Mouse (Mus musculus): ENCODE results near the gene Zfp362. TPM values are rescaled to one million over a fixed set of nuclear protein-coding genes. Genes with fewer than 3 reads are reported as not detected.

Gene Zfp362
- total RNA-seq (2021) = 10 to 100 TPM; 23.7 to 29.8 TPM

DNA sequence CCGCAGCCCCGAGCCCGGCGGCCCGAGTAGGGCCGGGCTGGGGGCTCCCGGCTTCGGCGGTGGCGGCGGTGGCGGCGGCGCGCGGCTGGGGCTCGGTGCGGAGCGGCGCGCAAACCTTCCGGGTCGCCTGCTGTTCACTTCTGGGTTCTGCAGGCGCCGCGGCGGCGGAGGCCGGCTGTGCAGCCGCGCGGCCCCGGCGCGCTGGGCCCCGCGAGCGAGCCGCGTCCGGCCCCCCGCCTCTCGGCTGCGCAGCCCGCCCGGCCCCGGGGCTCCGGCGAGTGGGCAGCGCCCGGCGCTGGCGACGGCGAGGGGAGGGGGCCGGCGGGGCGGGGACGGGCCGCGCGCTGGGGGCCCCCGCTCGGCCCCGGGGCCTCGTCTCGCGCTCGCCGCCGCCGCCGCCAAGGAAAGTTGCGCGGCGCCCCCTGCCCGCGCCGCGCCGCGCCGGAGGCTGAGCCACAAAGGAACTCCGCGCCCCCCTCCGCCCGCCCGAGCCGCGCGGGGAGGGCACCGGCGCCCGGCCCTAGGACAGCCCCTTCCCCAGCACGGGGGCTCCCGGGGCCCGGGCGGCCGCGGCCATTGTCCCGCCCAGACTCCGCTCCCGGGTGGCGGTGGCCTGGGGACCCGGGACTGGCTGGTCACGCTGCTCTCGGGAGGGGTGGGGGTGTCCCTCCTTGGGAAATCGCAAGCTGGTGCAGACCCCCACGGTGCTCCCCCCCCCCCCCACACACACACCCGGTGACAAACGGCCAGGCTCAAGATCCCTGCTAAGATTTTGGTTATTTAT, at the start of gene Zfp362:
TSS of gene Zfp362 (minus strand) at position 3 of the 784 bp plus-strand sequence.
- peak; percentile 44 to 45 for DNase-seq

- no peak for DNase-seq
Measured at GRCm38 (mm10) chr4:128855613-128856040, 49.8 kb upstream of the Zfp362 start.

- DNase-seq = no peak
Measured at GRCm38 (mm10) chr4:128853117-128853516, 47.3 kb upstream of the Zfp362 start.

- no peak for DNase-seq
Measured at GRCm38 (mm10) chr4:128852266-128852887, 46.5 kb upstream of the Zfp362 start.

- no peak for DNase-seq
Measured at GRCm38 (mm10) chr4:128849686-128850085, 43.8 kb upstream of the Zfp362 start.

DNA sequence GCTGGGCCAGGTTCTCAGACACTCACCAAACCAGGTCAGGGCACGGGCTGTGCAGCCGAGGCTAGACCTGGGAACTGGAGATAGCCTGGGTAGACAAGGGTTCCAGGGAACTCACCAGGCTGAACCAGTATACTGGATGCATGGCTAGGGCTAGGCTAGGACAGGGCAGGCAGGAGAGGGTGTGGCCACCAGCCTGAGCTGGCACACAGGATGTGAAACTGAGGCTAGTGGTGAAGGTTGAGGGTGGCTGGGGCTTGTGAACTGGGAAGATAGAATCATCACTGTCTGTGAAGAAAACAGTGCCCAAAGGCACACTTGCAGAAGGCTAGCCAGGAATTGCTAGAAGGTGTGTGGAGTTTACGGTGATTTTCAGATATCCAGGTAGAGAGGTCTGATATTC, 43.1 kb upstream of the Zfp362 start:
- DNase-seq = no peak

DNA sequence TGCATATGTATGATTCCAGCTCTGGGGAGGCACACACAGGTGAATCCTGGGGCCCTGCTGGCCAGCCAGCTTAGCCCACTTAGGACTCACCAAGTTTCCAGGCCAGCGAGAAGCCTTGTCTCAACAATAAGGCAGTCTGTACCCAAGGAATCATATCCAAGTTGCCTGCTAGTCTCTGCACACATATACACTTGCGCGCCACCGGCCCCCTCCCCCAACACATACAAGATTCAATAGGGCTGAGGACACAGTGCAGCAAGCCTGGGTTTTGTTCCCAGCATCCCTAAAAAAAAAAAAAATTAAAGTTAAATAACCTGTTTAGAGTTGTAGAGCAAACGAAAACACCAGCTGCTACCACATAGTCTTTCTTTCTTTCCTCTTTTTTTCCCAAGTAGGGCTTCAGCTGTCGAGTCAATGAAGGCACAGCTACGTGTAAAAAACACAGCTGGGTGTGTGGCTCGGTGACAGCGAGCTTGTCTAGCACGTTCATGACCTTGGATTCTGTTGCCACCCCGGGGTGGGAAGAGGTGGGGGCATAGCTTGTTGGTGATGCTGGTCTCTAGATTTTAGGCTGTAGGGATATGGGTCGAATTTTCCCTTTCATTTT, 39.6 kb upstream of the Zfp362 start:
- no peak for DNase-seq

- no peak for DNase-seq
Measured at GRCm38 (mm10) chr4:128844566-128844965, 38.7 kb upstream of the Zfp362 start.

DNA sequence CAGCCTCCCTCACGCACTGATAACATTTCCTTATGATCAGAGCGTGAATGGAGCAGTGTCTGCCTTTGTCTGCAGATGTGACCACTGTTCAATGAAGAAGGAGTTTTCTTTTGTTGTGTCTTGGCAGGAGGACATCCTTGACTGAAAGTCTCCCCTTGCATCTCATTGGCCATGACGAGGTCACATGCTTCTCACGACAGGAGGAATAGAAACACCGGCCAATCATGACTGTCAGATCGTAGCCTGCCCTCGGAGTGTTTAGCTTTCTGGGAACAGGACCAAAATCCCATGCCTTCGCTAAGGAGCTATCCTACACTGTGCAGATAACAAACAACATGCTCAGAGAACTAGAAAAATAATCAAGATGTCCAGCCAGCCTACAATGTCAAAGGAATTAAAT, 35.4 kb upstream of the Zfp362 start:
- DNase-seq = no peak

GRCm38 (mm10) chr4:128839811-128840738, 34.2 kb upstream of the Zfp362 start:
- no peak for DNase-seq

GRCm38 (mm10) chr4:128838202-128838601, 32.4 kb upstream of the Zfp362 start:
- no peak for DNase-seq

DNA sequence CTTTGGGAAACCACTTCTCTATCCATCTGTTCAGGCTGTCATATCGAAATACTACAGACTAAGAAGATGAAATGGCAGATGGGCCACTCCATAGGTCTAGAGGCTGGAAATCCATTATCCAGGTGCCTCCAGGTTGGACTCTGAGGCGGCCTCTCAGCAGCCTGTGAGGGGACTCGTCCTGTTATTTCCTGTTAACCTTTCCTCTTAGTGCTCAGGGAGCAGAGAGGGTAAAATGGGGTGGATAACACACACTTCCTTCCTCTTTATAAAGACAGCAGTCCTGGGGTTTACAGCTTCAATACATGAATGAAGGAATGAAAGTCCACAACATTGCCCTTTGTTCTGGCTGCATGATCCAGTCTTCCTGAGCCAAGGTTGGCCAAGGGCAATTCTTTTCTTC, 18.3 kb upstream of the Zfp362 start:
- no peak for DNase-seq

GRCm38 (mm10) chr4:128820568-128820967, 14.7 kb upstream of the Zfp362 start:
- no peak for DNase-seq

- no peak for DNase-seq
Measured at GRCm38 (mm10) chr4:128817011-128817410, 11.2 kb upstream of the Zfp362 start.

DNA sequence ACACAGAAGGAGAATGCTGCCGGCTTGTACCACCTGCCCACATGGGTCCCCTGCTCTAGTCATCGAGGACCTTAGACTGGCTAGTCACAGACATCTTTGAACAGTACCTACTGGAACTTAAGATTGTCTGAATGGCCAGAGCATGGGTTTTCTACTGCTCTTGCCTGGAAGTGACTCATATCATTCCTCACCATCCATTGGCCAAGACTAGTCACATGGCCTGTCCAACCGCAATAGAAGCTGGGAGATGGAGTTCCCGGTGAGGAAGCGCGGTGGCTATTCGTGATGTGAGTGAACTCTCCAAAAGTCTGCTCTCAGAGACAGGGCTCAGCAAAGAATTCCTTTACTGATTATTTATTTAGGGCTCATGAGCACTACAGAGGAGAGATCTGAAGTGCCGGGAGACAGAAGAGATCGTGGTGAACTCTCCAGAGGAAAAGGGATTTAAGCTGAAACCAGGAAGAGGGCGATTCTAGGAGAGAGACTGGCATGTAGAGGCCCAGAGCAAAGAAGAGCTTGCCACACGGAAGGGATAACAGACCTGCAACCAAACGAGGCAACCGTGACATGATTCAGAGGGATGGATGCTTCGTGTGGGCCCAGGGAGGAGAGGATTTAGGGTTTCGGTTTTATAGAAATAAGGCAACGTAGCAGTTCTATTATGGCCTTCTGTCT, 5.7 kb upstream of the Zfp362 start:
- peak; percentile 80 to 84 for DNase-seq

- no peak for DNase-seq
Measured at GRCm38 (mm10) chr4:128806827-128807179, 958 bp upstream of the Zfp362 start.

GRCm38 (mm10) chr4:128805150-128806042, 449 bp downstream of the Zfp362 start:
- DNase-seq = peak; percentile 43

DNA sequence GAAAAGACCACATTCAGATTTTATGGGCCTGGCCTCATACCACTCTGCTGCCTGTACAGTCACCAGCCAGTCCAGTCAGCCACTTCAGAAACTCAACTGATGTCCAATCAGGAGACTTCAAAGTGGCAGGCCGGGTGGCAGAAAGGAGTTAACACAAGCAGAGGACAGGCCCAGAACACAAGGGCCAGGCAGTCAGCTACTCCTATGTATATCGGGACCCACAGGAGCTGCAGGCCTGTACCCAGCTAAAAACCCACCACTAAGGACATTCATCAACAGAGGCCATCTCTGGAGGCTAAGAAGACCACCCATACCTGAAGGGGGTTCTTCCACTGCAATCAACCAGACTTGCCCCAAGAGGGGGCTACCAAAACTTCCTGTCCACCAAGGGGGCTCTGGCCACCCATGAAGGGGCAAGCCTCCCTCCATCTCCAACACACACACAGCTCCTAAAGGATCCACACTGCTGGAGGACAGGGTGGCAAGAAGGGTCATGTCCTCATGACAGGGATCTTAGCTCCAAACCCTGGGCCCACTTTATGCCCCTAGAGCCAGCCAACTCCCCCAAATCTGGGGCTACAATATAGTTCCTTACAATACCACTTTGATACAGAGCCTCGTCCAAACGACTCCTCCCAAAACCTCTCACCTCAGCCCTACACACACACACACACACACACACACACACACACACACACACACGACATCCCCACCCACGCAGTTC, 1.3 kb downstream of the Zfp362 start:
- no peak for DNase-seq

GRCm38 (mm10) chr4:128803569-128803968, 2.3 kb downstream of the Zfp362 start:
- no peak for DNase-seq

Measured in layer of hippocampus, postnatal 36 days (tissue).